Mouse (Mus musculus) layer of hippocampus, postnatal 36 days (tissue): ENCODE measurements around the gene Baz1a. TPM values are rescaled to one million over a fixed set of nuclear protein-coding genes. Genes with fewer than 3 reads are reported as not detected.
"Not testable (repeated sequence)": the region's sequence is repeated elsewhere in the genome, so short reads cannot be mapped to it uniquely, and the experiment has no call there.

ENCODE experiments used
- DNase-seq, 2 experiments: peaks; one replicate each; pipeline ENCODE4 v3.0.0; 2022
- total RNA-seq, 2 experiments: library from RNA; stranded (reverse); gene quantifications; 2 replicates each; pipeline ENCODE4 v1.2.3; 2021

Gene Baz1a
- total RNA-seq, 2 experiments from 2014 or later = 1.1 to 2.3 TPM

DNA sequence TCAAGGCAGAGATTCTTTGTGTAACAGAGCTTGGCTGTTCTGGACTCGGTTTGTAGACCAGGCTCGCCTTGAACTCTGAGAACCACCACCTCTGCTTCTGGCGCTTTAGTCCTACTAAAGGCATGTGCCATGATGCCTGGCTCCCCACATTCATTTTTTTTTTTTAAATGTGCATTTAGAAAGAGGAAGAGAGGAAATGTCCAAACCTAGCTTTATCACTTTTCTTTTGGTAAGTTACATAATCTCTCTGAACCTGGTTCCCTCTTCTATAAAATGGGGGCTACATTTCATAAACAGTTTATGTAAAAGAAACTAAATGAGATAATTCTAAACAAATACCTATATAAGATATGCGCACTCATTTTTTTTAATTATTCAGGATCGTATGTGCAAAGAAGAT lies 33.2 kb downstream of the Baz1a start:
- DNase-seq = no peak

DNA sequence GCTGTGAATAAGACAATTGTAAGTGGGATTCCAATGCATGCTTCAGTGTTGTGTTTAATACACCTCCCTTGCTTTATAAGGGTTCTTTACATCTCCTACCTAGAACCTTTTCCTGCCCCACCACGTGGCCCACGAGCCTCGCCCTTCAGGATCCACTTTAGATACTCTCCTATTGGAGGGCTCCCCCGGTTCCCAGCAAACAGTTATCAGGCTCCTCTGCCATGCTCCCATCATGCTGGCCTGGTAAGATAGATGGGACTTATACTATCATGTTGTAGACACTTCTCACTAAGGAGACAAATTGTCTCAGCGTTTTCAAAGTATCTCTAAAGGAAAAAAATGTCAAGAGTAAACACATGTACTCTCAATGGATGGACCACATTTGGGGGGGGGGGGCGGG lies 33.6 kb downstream of the Baz1a start:
- no peak for DNase-seq

DNA sequence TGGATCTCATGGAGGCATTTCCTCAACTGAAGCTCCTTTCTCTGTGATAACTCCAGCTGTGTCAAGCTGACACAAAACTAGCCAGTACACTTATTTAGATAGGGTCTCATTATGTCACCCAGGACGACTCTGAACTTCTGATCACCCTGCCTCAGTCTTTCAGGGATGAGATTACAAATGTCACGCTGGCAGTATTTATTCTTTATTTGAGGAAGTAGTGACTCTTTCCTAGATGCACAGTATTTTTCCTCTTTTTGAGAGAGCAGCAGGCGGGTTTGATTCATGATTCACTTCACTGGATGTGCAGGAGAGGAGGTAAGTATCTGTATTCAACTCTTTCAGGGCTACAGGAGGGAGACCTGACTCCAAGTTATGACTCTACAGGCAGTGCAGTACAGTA lies 45.1 kb downstream of the Baz1a start:
- DNase-seq = no peak

DNA sequence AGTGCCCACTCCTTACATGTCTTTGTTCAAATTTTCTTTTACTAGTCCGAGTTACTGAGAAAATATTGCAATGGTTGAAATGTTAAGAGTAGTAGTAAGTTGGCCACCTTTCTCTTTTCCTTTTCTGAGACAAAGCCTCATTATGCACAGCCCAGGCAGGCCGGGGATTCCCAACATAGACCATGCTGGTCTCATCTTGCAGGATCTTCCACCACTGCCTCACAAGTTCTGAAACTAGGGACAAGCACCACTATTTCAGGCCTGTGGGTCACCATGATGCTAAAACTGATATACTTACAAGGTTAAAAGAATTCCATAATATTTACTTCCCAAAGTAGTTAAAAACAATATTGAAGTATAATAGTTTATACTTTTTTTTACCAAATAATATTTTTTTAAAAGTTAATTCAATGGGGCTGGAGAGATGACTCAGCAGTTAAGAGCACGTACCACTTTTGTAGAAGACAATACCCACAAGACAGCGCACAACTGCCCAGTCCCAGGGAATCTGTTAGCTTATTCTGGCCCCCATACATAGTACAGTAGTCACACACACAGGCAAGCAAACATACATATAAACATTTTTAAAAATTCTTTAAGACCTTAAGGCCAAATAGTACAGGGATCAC lies 48.5 kb downstream of the Baz1a start:
- no peak for DNase-seq

DNA sequence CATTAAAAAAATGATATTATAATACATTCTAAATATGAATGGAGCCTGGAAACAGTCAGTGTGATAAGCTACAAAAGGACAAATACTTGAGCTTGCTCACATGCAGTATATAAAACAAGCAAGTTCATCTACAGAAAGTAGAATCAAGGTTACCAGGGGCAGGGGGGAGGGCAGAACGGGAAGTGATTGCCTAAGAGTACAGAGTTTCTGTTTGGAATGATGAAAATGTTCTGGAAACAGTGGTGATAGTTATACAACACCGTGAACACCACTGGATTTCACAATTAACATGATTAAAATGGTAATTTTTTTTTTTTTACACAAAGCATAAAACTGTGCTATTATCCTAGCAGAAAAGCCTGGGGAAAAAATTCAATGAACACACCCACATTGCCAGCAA lies 54.6 kb downstream of the Baz1a start:
- no peak for DNase-seq

DNA sequence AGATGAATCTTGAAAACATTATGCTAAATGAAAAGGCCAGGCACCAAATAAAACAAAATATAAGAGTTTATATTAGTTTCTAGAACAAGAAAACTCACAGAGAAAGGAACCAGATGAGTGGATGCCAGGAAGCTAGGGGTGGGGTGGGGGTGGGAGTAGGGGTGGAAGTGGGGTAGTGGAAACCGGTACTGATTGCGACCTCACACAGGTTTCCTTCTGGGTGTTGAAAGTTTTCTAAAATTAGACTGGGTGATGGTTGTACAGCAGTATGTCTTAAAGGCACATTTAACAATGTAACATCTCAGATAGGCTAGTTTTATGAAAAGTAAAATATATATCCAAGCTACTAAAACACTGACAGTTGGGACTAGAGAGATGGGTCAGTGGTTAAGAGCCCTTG lies 57.2 kb downstream of the Baz1a start:
- no peak for DNase-seq

DNA sequence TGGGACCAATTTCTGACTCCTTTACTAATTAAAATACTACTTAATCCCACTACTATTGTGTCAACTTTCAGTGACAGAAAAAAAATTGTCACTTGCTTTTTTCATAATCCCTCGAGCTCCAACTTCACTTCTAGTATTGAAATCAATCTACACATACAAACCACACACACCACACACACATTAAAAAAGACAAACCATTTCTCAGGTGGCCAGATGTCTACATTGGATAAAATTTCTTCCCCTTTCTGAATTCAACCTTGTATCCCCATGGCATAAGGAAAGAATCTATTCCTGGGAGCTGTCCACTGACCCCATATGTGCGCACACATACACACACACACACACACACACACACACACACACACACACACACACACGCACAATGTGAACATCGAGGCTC lies 57.7 kb downstream of the Baz1a start:
- DNase-seq = no peak

DNA sequence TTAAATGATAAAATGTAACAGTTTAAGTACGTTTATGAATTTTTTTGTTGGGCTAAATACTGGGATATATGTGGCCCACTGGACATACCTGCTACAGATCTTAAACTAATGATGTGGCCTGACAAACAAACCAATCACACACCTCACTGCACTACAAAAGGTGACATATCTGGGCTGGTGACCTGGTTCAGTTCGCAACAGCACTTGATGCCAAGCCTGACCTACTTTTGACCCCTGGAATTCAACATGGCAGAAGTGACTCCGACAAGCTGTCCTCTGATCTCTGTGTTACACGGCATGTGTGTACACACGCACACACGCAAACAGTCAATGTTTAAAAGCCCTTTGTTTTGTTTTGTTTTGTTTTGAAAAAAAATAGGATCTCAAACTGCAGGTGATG lies 68.0 kb downstream of the Baz1a start:
- no peak for DNase-seq

DNA sequence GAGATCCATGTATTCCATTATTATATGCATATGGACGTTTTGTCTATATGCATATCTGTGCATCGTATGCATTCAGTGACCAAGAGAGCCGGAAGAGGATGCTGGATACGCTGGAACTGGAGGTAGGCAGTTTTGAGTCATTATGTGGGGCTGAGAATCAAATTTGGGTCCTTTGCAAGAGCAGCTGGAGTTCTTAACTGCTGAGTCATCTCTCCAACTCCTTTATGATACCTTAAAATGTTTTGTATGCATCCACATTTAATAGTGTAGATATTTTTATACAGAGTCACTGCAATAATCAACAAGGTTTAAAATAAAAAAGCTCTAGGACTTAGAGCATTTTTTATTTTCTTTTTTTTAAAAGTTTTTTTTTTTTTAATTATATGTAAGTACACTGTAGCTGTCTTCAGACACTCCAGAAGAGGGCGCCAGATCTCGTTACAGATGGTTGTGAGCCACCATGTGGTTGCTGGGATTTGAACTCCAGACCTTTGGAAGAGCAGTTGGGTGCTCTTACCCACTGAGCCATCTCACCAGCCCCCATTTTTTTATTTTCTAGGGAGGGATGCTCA lies 71.5 kb downstream of the Baz1a start:
- not testable (repeated sequence) for DNase-seq

DNA sequence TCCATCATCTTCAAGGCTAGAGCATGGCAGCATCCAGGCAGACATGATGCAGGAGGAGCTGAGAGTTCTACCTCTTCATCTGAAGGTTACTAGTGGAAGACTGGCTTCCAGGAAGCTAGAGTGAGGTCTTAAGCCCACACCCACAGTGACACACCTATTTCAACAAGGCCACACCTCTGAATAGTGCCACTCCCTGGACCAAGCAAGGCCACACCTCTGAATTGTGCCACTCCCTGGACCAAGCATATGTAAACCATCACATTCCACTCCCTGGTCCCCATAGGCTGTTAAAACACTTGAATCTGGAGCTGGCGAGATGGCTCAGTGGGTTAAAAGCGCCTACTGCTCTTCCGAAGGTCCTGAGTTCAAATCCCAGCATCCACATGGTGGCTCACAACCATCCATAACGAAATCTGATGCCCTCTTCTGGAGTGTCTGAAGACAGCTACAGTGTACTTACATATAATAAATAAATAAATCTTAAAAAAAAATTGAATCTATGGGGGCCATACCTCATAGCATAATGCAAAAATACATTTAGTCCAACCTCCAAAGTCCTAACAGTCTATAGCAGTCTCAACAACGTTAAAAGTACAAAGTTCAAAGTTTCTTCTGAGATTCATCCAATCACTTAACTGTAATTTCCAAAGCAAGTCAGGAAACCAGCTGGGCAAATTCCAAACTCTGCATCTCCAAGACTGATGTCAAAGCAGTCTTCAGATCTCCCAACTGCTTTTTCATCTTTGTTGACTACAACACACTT lies 76.4 kb downstream of the Baz1a start:
- DNase-seq = not testable (repeated sequence)

DNA sequence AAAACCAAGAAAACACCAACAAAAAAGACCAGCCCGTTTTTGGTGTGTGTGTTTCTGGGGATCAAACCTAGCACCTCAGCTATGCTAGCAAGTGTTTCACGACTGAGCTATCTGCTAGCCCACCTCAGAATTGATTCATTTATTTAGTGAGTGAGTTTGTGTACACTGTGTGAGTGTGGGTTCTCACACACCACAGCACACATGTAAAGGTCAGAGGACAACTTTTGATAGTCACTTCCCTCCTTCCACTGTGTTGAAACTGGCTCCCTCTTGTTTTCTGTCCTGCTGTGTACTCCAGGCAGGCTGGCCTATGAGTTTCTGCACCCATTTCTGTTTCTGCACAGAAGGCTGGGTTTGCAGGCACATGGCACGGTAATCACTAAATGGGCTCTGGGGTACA lies 103.8 kb downstream of the Baz1a start:
- no peak for DNase-seq

DNA sequence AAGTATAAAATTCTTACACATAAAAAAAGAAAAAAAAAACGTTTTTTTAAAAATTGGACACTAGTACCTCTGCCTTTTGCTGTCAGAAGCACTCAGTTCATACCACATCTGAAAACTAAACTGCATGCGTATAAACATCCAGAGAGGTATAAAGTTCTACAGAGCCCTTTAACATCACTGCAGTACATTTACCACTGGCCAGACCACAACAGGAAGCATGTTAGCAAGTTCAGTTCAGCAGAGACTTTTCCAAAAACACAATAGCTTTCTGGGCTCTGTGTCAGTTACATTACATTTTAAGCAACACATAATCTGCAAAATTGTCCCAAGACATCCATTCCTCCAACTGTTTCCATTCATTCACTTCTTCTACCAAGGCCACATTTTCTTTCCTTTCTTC lies 121.6 kb downstream of the Baz1a start:
- not testable (repeated sequence) for DNase-seq

DNA sequence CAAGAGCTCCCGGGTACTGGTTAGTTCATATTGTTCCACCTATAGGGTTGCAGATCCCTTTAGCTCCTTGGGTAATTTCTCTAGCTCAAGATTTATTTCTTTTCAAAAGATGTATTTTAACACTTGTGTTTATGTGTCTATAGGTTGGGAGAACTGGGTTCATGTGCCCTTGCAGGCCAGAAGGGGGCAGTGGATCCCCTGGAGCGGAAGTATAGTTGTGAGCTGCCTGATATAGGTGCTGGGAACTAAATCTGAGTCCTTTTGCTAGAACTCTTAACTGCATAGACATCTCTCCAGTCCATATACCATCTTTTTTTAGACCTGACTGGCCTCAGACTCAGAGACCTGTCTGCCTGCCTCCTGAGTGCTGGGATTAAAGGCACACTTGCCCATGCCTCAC lies 123.7 kb downstream of the Baz1a start:
- DNase-seq = no peak

DNA sequence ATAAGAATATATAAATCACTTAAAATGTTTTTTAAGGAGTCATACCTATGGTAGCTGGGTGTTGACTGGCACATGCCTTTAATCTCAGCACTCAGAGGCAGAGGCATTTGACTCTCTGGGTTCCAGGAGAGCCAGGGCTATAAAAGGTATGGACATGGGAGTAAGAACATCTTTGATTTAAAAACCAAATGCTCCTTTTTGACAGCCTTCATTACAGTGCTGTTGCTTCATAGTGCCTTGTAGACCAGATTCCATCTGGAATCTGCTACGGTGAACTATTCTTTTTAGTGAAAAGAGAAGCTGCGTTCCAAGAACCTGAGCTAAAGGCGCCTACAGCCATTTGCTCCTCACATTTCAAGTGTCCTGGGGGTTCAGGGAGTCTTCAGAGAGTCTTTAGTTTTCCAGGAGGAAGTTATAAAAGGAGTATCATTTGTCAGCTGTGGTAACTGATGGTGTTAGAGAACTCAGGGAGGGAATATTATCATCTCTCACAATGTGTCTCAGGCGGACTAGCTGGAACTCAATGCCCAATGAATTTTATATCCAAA lies 126.5 kb downstream of the Baz1a start:
- no peak for DNase-seq

DNA sequence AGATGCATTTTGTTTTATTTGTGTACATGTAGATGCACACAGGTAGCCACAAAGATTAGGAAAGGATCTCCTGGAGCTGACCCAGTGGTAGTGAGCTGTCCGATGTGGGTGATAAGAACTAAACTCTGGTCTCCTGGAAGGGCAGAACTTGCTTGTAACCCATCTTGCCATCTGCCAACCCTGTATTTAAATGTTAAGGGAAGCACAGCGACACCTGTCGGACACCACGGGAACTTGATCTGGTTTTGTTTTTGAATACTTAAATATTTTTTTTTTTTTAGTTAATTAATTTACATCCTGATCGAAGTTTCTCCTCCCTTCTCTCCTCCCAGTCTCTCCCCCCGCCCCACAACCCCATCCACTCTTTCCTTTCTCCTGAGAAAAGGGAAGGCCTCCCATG lies 134.5 kb downstream of the Baz1a start:
- DNase-seq = peak in 1 of 2 experiments; percentile 28

DNA sequence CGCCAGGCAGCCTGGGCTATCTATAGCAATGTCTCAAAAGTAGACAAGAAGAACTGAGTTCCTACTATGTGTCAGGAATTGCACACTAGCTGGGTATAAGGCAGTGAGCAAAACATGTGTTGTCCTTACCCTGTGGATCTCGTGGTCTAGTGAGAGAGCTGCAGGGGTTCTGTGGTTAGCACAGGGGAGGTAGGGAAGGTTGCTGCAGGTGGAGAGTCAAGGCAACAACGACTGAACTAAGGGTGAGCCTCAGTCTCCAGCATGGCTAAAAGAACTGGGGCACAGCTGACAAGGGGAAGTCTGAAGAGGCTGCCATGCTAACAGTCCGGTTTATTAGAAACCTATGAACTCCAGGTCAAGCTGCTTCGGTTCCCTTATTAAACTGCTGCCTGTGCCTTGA lies 134.9 kb downstream of the Baz1a start:
- no peak for DNase-seq

DNA sequence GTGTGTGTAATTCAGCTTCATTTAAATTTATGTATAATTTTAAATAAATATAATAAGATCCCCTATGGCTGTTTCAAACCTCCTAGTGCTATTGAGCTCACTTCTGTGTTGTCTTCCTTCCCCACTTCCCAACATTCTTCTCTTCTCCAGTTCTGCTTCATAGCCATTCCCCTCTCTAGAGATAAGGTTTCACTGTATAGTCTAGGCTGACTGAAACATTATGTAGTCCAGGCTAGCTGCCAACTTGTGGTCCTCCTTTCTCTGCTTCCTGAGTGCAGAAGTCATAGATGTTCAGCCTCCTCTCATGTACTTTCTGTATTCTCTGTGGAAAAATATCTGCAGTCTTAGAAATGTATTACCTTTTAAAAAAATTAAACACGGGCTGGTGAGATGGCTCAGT lies 136.3 kb downstream of the Baz1a start:
- no peak for DNase-seq

DNA sequence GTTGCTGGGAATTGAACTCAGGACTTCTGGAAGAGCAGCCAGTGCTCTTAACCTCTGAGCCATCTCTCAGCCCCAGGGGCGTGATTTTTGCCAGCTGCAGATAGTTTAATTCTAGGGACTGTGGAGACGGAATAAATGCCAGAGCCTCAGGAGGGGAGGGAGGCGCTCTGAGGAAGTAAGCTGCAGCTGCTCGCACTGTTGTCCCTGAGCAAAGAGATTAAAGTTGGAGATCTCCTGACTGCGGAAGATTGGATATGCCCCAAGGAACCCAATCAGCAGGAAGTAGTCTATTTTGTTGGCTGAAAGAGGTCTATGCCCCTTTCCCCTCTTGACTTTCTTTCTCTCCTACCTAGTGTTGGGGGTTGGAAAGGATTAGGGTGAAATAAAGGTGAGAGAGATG lies 137.3 kb downstream of the Baz1a start:
- no peak for DNase-seq

DNA sequence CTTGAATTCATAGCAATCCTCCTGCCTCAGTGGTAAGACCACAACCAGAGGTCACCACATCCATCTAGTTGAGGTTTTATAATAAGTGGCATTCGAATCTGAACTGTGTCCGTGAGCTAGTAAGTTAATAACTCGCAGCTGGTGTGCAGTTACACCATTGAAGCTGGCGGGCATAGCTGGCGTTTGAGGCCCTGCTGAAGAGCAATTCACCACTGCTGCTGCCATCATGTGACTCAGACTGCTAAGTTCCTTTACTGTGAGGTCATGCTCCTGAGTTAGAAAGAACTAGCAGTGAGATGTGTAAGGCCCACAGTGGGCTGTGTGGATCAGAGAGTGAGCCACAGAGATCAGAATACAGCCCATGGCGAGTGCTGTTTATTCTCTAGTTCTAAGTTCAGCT lies 139.4 kb downstream of the Baz1a start:
- no peak for DNase-seq

DNA sequence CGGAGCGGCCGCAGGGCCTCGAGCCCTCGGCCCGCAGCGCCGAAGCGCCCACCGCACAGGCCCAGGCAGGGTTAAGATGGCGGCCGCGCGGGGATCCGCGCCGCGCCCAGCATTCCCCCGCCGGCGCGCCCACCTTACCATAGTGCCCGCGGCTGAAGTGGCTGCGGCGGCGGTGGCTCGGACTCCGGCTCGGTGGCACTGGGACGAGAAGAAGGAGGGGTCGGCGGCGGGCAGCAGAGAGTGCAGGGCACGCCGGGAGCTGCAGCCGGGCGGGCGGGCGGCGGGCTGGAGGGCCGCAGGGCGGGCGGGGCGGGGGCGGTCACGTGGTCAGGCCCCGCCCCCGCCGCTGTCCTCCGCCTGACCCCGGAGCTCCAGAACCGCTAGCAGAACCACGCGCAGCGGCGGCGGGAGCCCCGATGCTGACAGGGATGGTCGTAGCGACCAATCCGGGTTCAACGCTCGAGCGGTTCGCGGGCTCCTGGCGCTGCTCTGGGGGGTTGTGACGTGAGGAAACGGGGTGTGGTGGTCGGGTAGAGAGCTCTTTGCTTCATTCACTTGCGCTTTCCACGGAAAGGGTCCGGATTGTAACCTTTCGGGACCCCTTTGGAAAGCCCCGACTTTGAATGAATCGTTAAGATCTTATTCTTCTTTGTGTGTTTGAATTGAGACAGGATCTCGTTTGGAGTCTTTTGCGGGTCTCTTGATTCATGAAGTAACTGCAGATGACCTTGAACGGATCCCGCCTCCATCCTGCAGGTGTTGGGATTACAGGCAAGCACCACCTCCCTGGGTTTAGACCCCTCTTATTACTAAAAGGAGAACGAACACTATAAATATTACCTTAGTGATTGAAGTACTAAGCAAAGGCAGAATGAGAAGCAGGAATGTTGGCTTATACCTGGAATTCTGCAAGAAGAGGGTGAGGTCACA lies 151.3 kb downstream of the Baz1a start, which contains the start of gene Cfl2:
Gene Cfl2, minus strand, starts transcription at position 272 of the 930 bp plus-strand sequence.
- DNase-seq = peak; percentile 79 to 81

DNA sequence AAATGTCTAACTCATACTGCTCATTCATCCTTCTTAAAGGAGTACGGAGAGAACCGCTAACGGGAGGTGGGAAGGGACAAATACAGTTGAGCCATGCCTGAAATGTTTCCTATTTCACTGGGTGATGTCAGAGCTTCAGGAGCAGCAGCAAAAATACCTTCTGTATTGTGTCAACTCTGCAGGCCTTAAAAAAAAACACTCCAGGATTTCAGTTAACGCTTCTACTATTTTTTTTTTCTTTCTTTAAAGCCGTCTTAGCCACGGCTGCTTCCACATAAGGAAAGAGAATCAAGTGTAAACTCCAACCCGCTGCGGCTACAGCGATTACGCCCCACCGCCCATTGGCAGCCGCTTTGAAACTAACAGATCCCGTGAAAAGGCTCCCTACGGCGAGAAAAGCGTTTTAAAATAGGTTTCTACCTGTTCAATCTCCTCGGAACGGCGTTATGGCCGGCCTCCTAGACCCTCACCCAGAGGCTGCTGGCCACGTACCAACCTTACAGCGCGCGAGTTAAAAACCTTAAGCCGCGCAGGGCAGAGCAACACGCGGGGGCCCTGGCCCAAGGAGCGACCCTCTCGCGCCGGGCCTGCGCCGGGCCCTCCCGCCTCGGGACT lies 152.1 kb downstream of the Baz1a start:
- peak in 1 of 2 experiments; percentile 56 for DNase-seq

DNA sequence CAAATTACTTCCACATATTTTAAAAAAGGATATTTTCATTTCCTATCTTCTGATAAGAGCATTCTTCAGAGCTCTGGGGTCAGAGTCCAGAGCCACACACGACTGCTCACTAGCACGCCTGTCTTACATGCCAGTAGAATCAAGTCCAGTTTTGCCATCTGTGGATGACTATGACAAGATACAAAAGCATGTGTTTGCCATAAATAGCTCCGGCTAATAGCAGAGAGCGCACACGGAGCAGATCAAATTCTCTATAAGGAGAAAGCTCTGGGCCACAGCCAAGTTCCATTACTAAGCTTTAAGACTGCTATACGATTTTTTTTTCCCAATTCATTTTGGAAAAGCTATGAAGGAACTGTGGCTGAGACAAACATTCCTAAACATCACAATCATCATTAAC lies 154.6 kb downstream of the Baz1a start:
- no peak for DNase-seq
